Mouse (Mus musculus) CH12.LX (cell line): ENCODE measurements around the gene Mkrn3. TPM values are rescaled to one million over a fixed set of nuclear protein-coding genes. Genes with fewer than 3 reads are reported as not detected.

Experiments
- DNase-seq: peaks from one replicate; pipeline ENCODE4 v3.0.0-alpha.2; 2013; ENCODE audit errors: extremely low read depth
- H3K27ac ChIP-seq: 2 replicates; pipeline ENCODE4 v1.5.1; 2012; ENCODE audit warnings: low read depth, mild to moderate bottlenecking, control low read depth, moderate library complexity; ENCODE audit not compliant: insufficient read depth
- H3K27me3 ChIP-seq: replicated peaks from 2 replicates; pipeline ENCODE3; 2012; ENCODE audit warnings: inconsistent platforms
- H3K36me3 ChIP-seq, 2 experiments: replicated peaks in 1 of 2; 2 replicates each; pipeline versions ENCODE3 to v1.6.1; 2012; ENCODE audit warnings: inconsistent platforms in 1 of 2, low read length in 1 of 2, mild to moderate bottlenecking in 1 of 2, mixed read lengths in 1 of 2, moderate library complexity in 1 of 2; ENCODE audit not compliant: control insufficient read depth in 1 of 2, insufficient read depth in 1 of 2
- H3K4me1 ChIP-seq, 2 experiments: 2 replicates each; pipeline ENCODE4 v1.6.1; 2012; ENCODE audit warnings: inconsistent platforms in 1 of 2, moderate library complexity in 1 of 2; ENCODE audit not compliant: insufficient read depth in 2 of 2, control insufficient read depth in 1 of 2
- H3K4me2 ChIP-seq: 2 replicates; pipeline ENCODE4 v1.6.1; 2012; ENCODE audit warnings: low read depth, mild to moderate bottlenecking, control low read depth; ENCODE audit not compliant: poor library complexity, insufficient read depth, severe bottlenecking
- H3K4me3 ChIP-seq, 3 experiments: fragments of 150-350 bp in 1 of 3; sonication (generic) in 1 of 3; replicated peaks in 1 of 3; 2 replicates each; pipeline versions ENCODE3 to v1.5.1; 2011 to 2012; ENCODE audit warnings: low read depth in 2 of 3, low read length in 2 of 3, mild to moderate bottlenecking in 2 of 3, moderate library complexity in 2 of 3, control low read depth in 1 of 3, improper control_type of control experiment in 1 of 3, inconsistent platforms in 1 of 3, mixed read lengths in 1 of 3; ENCODE audit not compliant: poor library complexity in 1 of 3
- H3K79me2 ChIP-seq: replicated peaks from 2 replicates; pipeline ENCODE4 v1.6.1; 2012; ENCODE audit warnings: mild to moderate bottlenecking, moderate library complexity; ENCODE audit not compliant: control insufficient read depth, poor library complexity, insufficient read depth, severe bottlenecking; ENCODE audit errors: extremely low read depth
- H3K9ac ChIP-seq: 2 replicates; pipeline ENCODE4 v1.6.1; 2012; ENCODE audit warnings: low read depth, mild to moderate bottlenecking, control low read depth, moderate library complexity; ENCODE audit not compliant: insufficient read depth
- H3K9me3 ChIP-seq: replicated peaks from 2 replicates; pipeline ENCODE3; 2012; ENCODE audit warnings: low read length, inconsistent platforms, mixed read lengths
- CHD1 ChIP-seq: IDR thresholded peaks from 2 replicates; pipeline ENCODE4 v1.6.1; 2012; ENCODE audit warnings: low read depth, low read length, improper control_type of control experiment, inconsistent platforms
- E2F4 ChIP-seq: IDR thresholded peaks from 2 replicates; pipeline ENCODE4 v1.6.1; 2011; ENCODE audit warnings: low read depth, low read length, improper control_type of control experiment; ENCODE audit not compliant: insufficient replicate concordance
- EP300 ChIP-seq: IDR thresholded peaks from 2 replicates; pipeline ENCODE4 v1.6.1; 2011; ENCODE audit warnings: low read length, improper control_type of control experiment
- ETS1 ChIP-seq: conservative IDR thresholded peaks from 2 replicates; pipeline ENCODE4 v1.6.1; 2012; ENCODE audit warnings: low read depth, mild to moderate bottlenecking, inconsistent platforms, low read length, improper control_type of control experiment, moderate library complexity
- GABPA ChIP-seq: IDR thresholded peaks from 2 replicates; pipeline ENCODE4 v1.6.1; 2012; ENCODE audit warnings: low read depth, low read length, improper control_type of control experiment, inconsistent platforms; ENCODE audit not compliant: insufficient replicate concordance
- HCFC1 ChIP-seq: IDR thresholded peaks from 2 replicates; pipeline ENCODE4 v1.6.1; 2012; ENCODE audit warnings: low read depth, mild to moderate bottlenecking, inconsistent platforms, low read length, improper control_type of control experiment
- JUN ChIP-seq: IDR thresholded peaks from 2 replicates; pipeline ENCODE4 v1.6.1; 2011; ENCODE audit warnings: low read depth, mild to moderate bottlenecking, low read length, improper control_type of control experiment, moderate library complexity; ENCODE audit not compliant: insufficient read depth
- KAT2A ChIP-seq: IDR thresholded peaks from 2 replicates; pipeline ENCODE4 v1.6.1; 2012; ENCODE audit warnings: low read length, improper control_type of control experiment, inconsistent platforms; ENCODE audit not compliant: insufficient replicate concordance
- MAFK ChIP-seq: IDR thresholded peaks from 2 replicates; pipeline ENCODE4 v1.6.1; 2011; ENCODE audit warnings: low read length, improper control_type of control experiment; ENCODE audit not compliant: insufficient replicate concordance
- MAX ChIP-seq: IDR thresholded peaks from 2 replicates; pipeline ENCODE4 v1.6.1; 2011; ENCODE audit warnings: low read length, improper control_type of control experiment
- MYC ChIP-seq: IDR thresholded peaks from 2 replicates; pipeline ENCODE4 v1.6.1; 2011; ENCODE audit warnings: low read depth, mild to moderate bottlenecking, improper control_type of control experiment, low read length
- NELFE ChIP-seq: IDR thresholded peaks from 2 replicates; pipeline ENCODE4 v1.6.1; 2011; ENCODE audit warnings: low read depth, low read length, improper control_type of control experiment
- NRF1 ChIP-seq: IDR thresholded peaks from 2 replicates; pipeline ENCODE4 v1.6.1; 2014; ENCODE audit warnings: low read depth, mild to moderate bottlenecking, inconsistent platforms, low read length, improper control_type of control experiment, moderate library complexity
- PAX5 ChIP-seq: IDR thresholded peaks from 2 replicates; pipeline ENCODE4 v1.6.1; 2012; ENCODE audit warnings: low read length, inconsistent platforms, mixed read lengths
- RAD21 ChIP-seq: IDR thresholded peaks from 2 replicates; pipeline ENCODE4 v1.6.1; 2011; ENCODE audit warnings: low read depth, mild to moderate bottlenecking, low read length, improper control_type of control experiment, moderate library complexity
- RCOR1 ChIP-seq: conservative IDR thresholded peaks from 2 replicates; pipeline ENCODE4 v1.6.1; 2012; ENCODE audit warnings: low read depth, mild to moderate bottlenecking, inconsistent platforms, low read length, improper control_type of control experiment
- SIN3A ChIP-seq: IDR thresholded peaks from 2 replicates; pipeline ENCODE4 v1.6.1; 2012; ENCODE audit warnings: low read length, improper control_type of control experiment, inconsistent platforms
- SMC3 ChIP-seq: IDR thresholded peaks from 2 replicates; pipeline ENCODE4 v1.6.1; 2011; ENCODE audit warnings: low read depth, low read length, improper control_type of control experiment
- TBP ChIP-seq: conservative IDR thresholded peaks from 2 replicates; pipeline ENCODE4 v1.6.1; 2011; ENCODE audit warnings: low read depth, low read length, improper control_type of control experiment
- TCF12 ChIP-seq: IDR thresholded peaks from 2 replicates; pipeline ENCODE4 v1.6.1; 2014; ENCODE audit warnings: low read depth, mild to moderate bottlenecking, inconsistent platforms, low read length, improper control_type of control experiment
- UBTF ChIP-seq: IDR thresholded peaks from 2 replicates; pipeline ENCODE4 v1.6.1; 2012; ENCODE audit warnings: low read depth, mild to moderate bottlenecking, inconsistent platforms, low read length, improper control_type of control experiment, moderate library complexity
- ZC3H11A ChIP-seq: IDR thresholded peaks from 2 replicates; pipeline ENCODE4 v1.6.1; 2012; ENCODE audit warnings: low read depth, mild to moderate bottlenecking, inconsistent platforms, low read length, improper control_type of control experiment
- ZKSCAN1 ChIP-seq: IDR thresholded peaks from 2 replicates; pipeline ENCODE4 v1.6.1; 2012; ENCODE audit warnings: low read depth, inconsistent platforms, low read length, improper control_type of control experiment, borderline replicate concordance
- ZMIZ1 ChIP-seq: IDR thresholded peaks from 2 replicates; pipeline ENCODE4 v1.6.1; 2012; ENCODE audit warnings: low read depth, mild to moderate bottlenecking, inconsistent platforms, low read length, improper control_type of control experiment
- ZNF384 ChIP-seq: IDR thresholded peaks from 2 replicates; pipeline ENCODE4 v1.6.1; 2012; ENCODE audit warnings: low read depth, low read length, improper control_type of control experiment, inconsistent platforms
- dilution Hi-C: fragments of 300-500 bp; cut with MboI; formaldehyde crosslinking; loops from 2 replicates; pipeline ENCODE4 v1.14.3; 2020; ENCODE audit warnings: low sequenced_read_pairs; ENCODE audit not compliant: extremely low pct_unique_long_range_greater_than_20kb, extremely low pct_ligation_motif_present
- in situ Hi-C: fragments of 300-500 bp; cut with MboI; formaldehyde crosslinking; loops from 3 replicates; pipeline ENCODE4 v1.14.3; 2019; ENCODE audit warnings: low sequenced_read_pairs, low pct_ligation_motif_present, low pct_unique_long_range_greater_than_20kb, mixed read lengths
- polyA plus RNA-seq: library from polyadenylated mRNA; unstranded; fragments of >175 nt; gene quantifications from 2 replicates; pipeline ENCODE4 v1.2.1, GENCODE M21; 2012; ENCODE audit warnings: low read depth; ENCODE audit not compliant: insufficient read length
- total RNA-seq, 2 experiments: library from RNA; depleted of rRNA; stranded (reverse); fragments of 300-350 nt in 1 of 2; fragments of >200 nt in 1 of 2; gene quantifications; 2 replicates each; pipeline ENCODE4 v1.2.3; 2012 to 2014

Gene Mkrn3
- total and polyA plus RNA-seq, 3 experiments = 0.11 TPM; not detected in 2

GRCm38 (mm10) chr7:62419105-62419492, 840 bp downstream of the Mkrn3 start:
- no peak overlapping the region for H3K4me2 ChIP-seq
- dilution Hi-C loops = no loop called here

GRCm38 (mm10) chr7:62418346-62418745, 1.6 kb downstream of the Mkrn3 start:
- Histone ChIP-seq H3K36me3 (no peaks in the 10 kb centered on the region), H3K9me3 (peaks cover 33% of the 10 kb centered on the region), H3K27ac (no peak overlapping the region), H3K4me3 (no peak overlapping the region), H3K4me1 (no peaks in the 10 kb centered on the region), H3K9ac (no peak overlapping the region), H3K27me3 (no peaks in the 10 kb centered on the region), H3K4me2 (no peak overlapping the region), H3K79me2 (no peaks in the 10 kb centered on the region)
- no peak for DNase-seq
- dilution Hi-C loops = no loop called here
- in situ Hi-C loops = no loop called here
- no peak for TF ChIP-seq TCF12
- no peak for TF ChIP-seq RAD21
- TF ChIP-seq ZKSCAN1 = no peak
- no peak for TF ChIP-seq MAFK
- no peak for TF ChIP-seq NELFE
- TF ChIP-seq GABPA = no peak
- no peak for TF ChIP-seq MAX
- TF ChIP-seq UBTF = no peak
- no peak for TF ChIP-seq KAT2A
- no peak for TF ChIP-seq ETS1
- TF ChIP-seq E2F4 = no peak
- TF ChIP-seq SIN3A = no peak
- no peak for TF ChIP-seq TBP

More at GRCm38 (mm10) chr7:62419105-62419492, 840 bp downstream of the Mkrn3 start:
- no peak for TF ChIP-seq TCF12
- no peak for TF ChIP-seq SMC3
- TF ChIP-seq NELFE = no peak
- TF ChIP-seq JUN = no peak
- no peak for TF ChIP-seq GABPA
- no peak for TF ChIP-seq ETS1
- TF ChIP-seq MAFK = no peak
- TF ChIP-seq EP300 = no peak
- no peak for TF ChIP-seq HCFC1
- TF ChIP-seq ZC3H11A = no peak
- no peak for TF ChIP-seq RCOR1
- TF ChIP-seq ZNF384 = no peak
- no peak for TF ChIP-seq NRF1
- no peak for TF ChIP-seq UBTF
- no peak for TF ChIP-seq MYC
- TF ChIP-seq SIN3A = no peak
- TF ChIP-seq PAX5 = no peak
- no peak for TF ChIP-seq CHD1
- TF ChIP-seq ZKSCAN1 = no peak
- no peak for TF ChIP-seq ZMIZ1
- in situ Hi-C loops = no loop called here
- Histone ChIP-seq H3K36me3 (no peaks in the 10 kb centered on the region), H3K79me2 (no peaks in the 10 kb centered on the region), H3K9ac (no peak overlapping the region), H3K27ac (no peak overlapping the region), H3K9me3 (peaks cover 35% of the 10 kb centered on the region), H3K27me3 (no peaks in the 10 kb centered on the region), H3K4me1 (no peaks in the 10 kb centered on the region), H3K4me3 (no peak overlapping the region)
- no peak for DNase-seq
